Mouse (Mus musculus) G1E-ER4 (cell line): ENCODE measurements around the gene 6030445D17Rik. TPM values are rescaled to one million over a fixed set of nuclear protein-coding genes. Genes with fewer than 3 reads are reported as not detected.

Source experiments
- GATA1 ChIP-seq: IDR thresholded peaks from one replicate; pipeline ENCODE4 v1.8.0; 2012; ENCODE audit warnings: low read length, inconsistent platforms
- polyA plus RNA-seq: library from polyadenylated mRNA; stranded (reverse); fragments of >175 nt; gene quantifications from 2 replicates; pipeline ENCODE4 v1.2.3, GENCODE M21; 2012

Gene 6030445D17Rik
- polyA plus RNA-seq, 1 experiment = not detected

DNA sequence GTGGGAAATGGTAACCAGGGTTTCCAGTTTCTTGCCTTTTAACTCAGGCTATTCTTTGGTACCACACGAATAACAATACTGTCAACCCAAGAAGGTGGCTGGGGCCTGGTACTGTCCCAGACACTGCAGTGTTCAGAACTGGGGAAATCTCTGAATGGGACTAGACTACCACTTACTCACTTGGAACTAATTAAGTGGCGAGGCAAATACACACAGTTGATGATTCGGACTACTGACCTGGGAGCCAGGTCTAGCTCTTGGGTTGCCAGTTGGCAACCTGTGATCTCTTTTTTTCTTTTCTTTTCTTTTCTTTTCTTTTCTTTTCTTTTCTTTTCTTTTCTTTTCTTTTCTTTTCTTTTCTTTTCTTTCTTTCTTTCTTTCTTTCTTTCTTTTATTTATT is 9.8 kb upstream of the 6030445D17Rik start:
- TF ChIP-seq GATA1 = no peak

- TF ChIP-seq GATA1 = no peak
Observed at GRCm38 (mm10) chr4:136452792-136453191, 9.3 kb upstream of the 6030445D17Rik start.

- no peak for TF ChIP-seq GATA1
Observed at GRCm38 (mm10) chr4:136454850-136455260, 7.2 kb upstream of the 6030445D17Rik start.

DNA sequence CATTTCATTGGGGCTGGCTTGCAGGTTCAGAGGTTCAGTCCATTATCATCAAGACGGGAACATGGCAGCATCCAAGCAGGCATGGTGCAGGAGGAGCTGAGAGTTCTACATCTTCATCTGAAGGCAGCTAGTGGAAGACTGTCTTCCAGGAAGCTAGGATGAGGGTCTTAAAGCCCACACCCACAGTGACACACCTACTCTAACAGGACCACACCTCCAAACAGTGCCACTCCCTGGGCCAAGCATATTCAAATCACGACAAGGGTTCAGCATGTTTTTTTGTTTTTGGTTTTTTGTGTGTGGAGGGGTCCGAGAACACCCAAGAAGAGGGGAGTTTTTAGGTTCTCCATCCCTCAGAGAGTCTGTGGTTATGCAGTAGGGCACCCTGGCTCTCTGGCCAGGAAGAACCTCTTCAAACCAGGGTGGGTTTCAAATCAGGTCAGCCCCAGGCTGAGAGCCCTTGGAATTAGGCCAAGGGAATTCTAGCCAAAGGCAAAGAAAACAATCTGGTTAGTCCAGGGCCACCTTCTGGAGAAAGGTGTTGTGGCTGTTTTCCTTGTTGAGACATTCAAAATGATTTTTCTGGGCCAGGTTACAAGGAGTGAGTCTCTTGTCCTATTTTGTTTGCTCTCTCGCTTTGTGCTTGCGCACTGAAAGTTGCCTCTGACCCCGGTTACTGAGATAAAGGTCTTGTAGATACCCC is 5.4 kb upstream of the 6030445D17Rik start:
- no peak for TF ChIP-seq GATA1

GRCm38 (mm10) chr4:136458276-136458675 is 3.8 kb upstream of the 6030445D17Rik start:
- no peak for TF ChIP-seq GATA1

- no peak for TF ChIP-seq GATA1
Observed at GRCm38 (mm10) chr4:136459210-136459609, 2.8 kb upstream of the 6030445D17Rik start.

GRCm38 (mm10) chr4:136461206-136461605 is 844 bp upstream of the 6030445D17Rik start:
- TF ChIP-seq GATA1 = no peak

DNA sequence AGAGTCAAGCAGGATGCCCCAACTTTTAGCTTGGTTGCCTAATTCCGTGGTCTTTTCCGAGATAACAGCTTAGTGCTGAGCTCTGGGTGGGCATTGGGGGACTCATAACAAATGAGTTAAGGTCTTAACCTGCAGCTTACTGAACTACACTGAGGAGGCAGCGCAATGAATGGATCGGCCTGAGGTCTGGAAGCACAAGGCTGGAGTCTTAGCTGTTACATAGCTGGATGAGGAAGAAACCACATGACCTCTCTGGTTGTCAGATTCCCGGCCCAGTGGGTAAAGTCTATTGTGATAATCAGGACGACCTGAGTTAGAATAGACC is 327 bp upstream of the 6030445D17Rik start:
- no peak for TF ChIP-seq GATA1

GRCm38 (mm10) chr4:136462839-136463178 is 759 bp downstream of the 6030445D17Rik start:
- no peak for TF ChIP-seq GATA1

- TF ChIP-seq GATA1 = no peak
Observed at GRCm38 (mm10) chr4:136463436-136463835, 1.4 kb downstream of the 6030445D17Rik start.

DNA sequence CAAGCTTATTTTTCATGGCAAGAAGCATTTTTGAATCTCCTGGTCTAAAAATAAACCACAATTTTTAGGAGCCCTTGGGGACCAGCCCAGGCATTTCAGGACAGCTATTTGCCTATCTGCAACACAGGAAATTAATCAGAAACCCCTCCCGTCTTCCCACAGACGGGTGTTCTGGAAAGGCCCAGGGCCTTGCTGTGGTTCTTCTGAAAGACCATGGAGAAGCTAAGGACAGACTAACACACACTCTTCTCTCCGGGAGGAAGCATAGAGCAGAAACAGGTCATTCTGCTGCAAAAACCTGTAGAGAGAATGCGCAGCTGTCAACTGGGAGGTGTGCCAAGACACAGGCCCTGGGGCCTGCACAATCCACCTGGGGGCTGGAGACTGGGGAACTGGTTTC is 4.2 kb downstream of the 6030445D17Rik start:
- no peak for TF ChIP-seq GATA1

DNA sequence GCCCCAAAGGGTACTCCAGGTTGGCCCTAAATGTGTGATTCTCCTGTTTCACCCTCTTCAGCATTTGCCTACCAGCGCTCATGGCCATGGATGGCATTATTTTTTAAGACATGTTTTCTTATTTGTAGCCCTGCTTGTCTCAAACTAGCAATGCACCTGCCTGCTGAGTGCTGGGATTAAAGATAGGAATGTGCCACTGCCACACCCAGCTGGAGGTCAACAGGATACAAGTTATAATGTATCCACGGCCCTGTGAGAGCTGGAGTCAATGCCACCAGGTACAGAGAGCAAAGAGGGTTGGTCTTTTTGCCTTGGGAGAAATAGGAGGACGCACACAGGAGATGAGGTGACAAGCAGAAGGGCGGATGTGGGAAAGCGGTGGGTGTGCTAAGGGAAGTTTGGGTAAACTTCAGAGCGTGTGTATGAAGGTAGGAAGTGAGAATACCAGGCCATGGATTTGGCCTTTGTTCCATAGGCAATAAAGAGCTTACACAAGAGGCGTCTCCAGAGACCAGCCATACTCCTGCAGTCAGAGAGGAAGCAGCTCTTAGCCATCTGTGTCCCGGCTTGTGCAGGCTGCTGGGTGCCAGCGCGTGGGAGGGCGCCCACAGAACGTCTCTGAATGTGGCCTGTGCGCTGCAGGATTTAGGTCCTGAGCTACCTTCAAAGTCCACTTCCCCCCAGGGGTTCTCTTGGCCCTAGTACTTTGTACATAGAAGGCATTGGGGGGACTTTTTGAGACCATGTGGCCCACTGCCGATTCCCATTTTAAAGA is 6.7 kb downstream of the 6030445D17Rik start:
- TF ChIP-seq GATA1 = no peak

DNA sequence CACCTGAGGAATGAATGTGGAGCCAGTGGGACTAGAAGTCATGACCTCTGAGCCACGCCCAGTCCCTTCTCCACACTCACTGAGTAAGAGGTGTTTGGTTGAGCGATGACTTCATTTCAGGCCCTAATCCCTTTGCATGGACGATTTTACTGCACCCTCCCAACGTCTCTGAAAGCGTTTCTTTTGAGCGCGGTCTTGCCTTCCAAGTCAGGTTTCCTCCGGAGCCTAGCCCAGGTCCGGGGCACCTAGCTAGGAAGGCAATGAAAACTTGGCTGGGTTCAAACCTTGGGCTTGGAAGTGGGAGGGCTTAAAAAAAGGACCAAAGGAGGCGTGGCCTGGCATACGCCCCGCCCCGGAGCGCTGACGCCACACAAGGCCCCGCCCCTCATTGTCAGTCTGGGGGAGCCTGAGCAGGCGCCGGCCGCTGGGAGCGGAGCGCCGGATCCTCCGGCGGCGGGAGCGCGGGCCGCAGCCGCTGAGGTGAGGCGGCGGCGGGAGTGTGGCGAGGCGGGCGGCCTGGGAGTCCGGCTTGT is 7.4 kb downstream of the 6030445D17Rik start, which contains the start of gene Luzp1:
Gene Luzp1 (plus strand): TSS at position 391 of the 533 bp plus-strand sequence.
- no peak for TF ChIP-seq GATA1

DNA sequence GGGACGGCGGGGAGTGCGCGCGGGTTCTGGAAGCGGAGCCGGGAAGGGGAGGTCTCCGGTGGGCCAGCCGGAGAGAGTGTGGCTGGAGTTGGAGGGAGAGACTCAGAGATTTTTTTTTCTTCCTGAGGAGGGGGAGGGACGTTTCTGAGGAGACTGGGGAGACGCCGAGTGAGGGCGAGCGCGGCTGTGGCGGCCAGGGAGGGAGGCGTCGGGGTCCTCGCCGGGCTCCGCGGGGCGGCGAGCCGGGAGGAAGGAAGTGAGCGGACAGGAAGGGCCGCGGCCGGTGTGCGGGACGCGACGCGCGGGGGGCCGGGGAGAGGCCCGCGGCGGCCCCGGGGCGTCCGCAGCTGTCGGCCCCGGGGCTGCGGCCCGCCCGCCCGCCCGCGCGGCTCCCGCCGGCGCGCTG is 7.9 kb downstream of the 6030445D17Rik start:
- no peak for TF ChIP-seq GATA1

DNA sequence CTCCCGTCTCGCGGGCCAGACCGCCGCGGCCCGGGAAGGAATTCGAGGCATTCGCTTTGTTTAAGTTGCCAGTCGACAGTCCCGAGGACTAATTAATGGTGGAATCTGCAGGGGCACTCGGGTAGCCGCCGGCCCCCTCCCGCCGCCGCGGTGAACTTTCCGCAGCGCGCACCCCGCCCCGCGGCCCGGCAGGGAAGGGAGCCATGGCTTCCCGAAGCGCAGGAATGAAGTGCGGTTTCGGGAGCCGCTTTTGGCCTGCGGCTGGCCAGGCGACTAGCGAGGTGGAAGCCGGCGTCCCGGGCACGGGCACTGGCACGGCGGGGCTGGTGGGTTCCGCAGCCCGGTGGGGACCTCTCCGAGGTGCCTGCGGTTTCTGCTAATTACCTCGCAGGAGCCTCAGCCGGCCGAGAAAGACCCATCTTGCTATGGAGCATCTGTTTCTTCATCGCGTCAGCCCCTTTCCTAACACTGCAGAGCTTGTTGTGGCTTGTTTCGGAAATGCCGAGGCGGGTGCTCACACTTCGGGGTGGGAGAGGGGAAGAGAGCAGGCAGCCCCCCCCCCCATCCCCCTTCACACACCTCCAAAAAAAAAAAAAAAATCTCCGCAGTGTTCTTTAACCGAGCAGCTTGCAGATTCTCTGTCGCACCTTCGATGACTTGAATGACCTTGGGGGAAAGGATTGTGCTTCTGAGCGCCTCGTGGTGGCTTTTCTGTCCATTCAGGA is 8.5 kb downstream of the 6030445D17Rik start:
- no peak for TF ChIP-seq GATA1

GRCm38 (mm10) chr4:136476692-136477091 is 14.6 kb downstream of the 6030445D17Rik start:
- no peak for TF ChIP-seq GATA1
